Mouse (Mus musculus) cerebellum, adult (tissue): ENCODE measurements at regions not wholly inside any gene's neighbourhood (a gene's known extent, or its start where the extent isn't known, plus 50 kb on each side); places are given as distances from the start of the nearest gene placed in this dataset.
A peak's percentile ranks its signal among the peaks of the same experiment; 100 is the strongest.

ENCODE experiments used
- ATAC-seq: cut with Nextera tagmentation; 2 replicates; pipeline ENCODE4 v1.9.2; 2017; ENCODE audit warnings: mild to moderate bottlenecking, moderate library complexity, mixed read lengths; ENCODE audit not compliant: insufficient number of reproducible peaks, low FRiP score, low TSS enrichment

- ATAC-seq = no peak
Observed at GRCm38 (mm10) chr14:17347286-17347685, 312.8 kb upstream of the Thrb start.

- no peak for ATAC-seq
Observed at GRCm38 (mm10) chr14:17352324-17353037, 307.6 kb upstream of the Thrb start.

DNA sequence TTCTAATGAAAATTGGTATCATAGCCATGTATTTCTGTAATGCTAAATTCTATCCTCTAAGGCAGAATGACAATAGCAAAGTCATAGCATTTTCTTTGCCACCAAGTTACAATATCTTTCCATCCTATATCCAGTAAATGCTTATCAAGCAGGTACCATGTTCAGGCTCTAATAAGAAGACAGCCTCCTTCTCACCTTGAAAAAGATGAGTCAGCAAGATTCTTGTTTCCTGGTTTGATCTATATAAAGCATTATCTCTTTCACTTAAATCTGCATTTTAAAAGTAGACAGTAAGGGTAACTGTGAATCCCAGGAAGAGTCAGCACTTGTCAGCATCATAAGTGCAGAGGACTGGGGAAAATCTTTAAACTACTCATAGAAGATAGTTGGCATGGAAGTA lies 298.2 kb upstream of the Thrb start:
- ATAC-seq = no peak

GRCm38 (mm10) chr14:17402751-17403479 lies 257.1 kb upstream of the Thrb start:
- peak; percentile 42; the same call in 1 of the 2 replicates for ATAC-seq

DNA sequence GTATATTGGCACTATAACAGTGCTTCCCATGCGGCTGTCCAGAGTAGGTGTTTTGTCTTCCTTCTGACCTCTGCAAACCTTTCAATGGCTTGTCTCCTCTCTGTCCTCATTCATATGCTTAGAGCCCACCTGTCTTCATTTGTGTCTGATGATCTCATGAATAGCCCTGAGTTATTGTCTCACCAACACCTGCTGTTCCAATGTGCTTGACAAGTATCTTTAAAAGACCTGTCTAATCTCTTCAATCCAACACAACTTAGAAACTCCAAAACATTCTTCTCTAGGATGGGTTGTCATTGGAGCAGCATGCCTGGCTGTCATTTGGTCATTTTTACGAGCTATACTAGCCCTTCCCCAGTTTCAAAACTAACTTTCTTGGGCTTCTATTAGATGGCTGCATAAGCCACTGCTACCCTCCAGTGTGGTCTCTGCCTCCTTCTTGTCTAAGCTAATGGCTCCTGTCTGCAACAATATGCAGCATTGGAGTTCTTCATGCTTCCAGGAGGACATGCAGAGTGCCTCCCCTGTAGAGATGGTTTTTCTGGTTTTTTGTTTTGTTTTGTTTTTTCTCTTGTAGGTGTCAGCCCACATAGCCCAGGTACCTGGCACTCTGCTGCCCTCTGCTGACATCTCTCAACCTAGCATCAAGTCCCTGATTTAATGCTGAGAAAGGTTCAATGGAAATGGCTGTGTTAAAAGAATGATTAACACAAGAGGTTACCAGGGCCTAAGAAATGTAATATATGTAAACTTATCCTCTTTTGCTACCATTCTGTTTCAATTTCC lies 254.3 kb upstream of the Thrb start:
- no peak for ATAC-seq

- no peak for ATAC-seq
Observed at GRCm38 (mm10) chr14:17406879-17407278, 253.2 kb upstream of the Thrb start.

DNA sequence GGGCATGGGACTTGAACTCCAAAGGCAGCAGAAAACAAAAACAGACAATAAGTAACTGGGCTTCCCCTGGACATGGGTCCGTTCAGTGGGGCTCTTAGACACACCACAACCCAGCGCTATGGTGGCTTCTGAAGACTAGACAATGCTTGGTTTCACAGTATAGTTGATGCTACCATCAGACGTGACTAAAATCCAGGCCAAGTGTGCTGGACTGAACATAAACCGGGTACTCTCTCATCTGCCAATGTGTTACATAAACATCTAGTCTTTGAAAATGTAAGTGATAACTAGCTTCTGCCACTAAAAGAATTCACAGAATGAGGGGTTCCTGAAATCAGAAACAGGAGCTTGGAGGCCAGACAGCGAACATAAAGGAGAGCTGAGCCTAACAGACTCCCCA lies 251.7 kb upstream of the Thrb start:
- ATAC-seq = no peak

DNA sequence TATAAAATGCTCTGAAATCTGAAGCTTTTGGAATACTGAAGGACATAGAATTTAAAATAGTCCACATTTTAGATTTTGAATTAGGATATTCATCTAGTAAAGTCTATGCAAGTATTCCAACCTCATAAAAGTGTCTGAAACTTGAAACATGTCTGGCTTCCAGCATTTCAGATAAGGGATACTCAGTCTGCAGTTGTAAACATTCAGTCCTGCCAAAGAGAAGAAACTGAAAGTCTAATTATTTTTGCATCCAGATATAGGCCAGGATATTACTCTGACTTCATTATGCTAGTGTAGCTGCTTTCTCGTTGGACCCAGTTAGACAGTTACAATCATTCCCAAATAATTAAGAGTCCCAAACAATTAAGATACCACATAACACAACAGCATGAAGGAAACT lies 251.2 kb upstream of the Thrb start:
- ATAC-seq = no peak

DNA sequence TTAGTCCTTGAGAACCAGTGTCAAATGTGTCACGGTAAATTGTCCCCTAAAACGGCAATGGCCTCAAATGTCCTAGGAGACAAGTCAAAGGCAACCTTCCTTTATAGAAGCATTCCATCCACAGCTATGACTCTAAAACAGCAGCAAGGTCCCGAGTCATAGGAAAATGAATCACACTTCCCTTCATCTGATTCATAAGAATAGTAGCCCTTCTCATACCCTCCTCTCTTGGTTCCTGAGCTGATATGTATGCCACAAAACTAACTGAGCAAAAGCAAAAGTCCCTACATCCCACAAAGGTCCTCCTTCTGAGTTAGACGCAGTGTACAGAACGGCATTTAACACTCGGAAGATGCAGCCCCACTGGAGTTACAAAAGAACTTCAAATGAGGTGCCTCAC lies 250.6 kb upstream of the Thrb start:
- ATAC-seq = no peak

GRCm38 (mm10) chr14:17410752-17411151 lies 249.3 kb upstream of the Thrb start:
- no peak for ATAC-seq

GRCm38 (mm10) chr14:17411299-17411698 lies 248.8 kb upstream of the Thrb start:
- ATAC-seq = no peak

GRCm38 (mm10) chr14:17414246-17414888 lies 245.7 kb upstream of the Thrb start:
- ATAC-seq = no peak

DNA sequence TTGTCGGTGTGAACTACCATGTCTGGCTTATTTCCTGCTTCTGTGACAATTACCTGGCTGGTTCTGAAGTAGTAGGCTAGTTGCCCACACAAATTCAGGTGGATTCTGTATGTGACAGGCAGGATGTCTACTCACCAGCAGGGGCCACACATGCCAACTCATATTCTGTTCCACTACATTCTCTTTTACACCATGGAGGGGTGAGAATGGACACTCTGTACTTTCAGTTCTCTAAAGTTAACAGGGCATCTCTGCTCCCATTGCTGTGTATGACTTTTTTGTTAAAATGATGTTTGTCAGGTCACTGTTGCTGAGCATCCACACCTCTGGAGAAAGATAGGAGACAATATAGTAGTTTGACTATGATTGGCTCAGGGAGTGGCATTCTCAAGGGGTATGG lies 232.3 kb upstream of the Thrb start:
- no peak for ATAC-seq

DNA sequence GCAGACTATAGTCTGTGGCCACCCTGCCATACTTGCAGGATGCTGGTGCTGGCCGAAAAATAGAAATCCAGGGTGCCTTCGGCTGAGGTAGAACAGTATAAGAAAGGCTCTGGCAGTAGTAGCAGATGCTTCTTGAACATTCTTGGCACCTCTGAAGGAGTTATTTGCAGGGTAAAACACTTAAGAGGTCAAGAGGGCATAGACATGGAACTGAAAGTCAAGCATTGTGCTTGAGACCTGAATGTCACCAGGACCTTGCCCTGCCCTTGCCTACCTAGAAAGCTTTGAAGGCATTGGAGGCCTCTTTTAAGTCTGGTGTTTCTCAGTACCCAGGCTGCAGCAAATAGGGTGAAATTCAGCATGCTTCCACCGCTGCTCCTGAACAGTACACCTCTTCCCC lies 230.9 kb upstream of the Thrb start:
- no peak for ATAC-seq

- no peak for ATAC-seq
Observed at GRCm38 (mm10) chr14:17433346-17433745, 226.7 kb upstream of the Thrb start.

DNA sequence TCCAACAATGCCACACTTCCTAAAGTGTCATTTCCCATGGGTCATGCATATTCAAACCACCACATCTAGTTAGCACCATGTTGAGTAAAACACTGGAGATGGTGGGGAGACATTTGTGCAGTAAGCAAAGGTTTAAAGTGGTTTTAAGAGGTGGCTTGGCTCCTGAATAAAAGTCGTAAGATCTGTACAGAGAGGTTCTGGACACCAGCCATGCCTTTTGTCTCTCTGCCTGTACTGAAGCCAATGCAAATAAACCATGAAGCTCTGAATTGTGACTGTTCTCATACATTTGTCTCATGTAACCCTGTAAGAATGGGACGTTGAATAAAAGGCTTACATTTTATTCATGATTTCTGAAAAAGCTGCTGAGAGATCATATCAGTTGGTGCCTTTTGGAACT lies 202.1 kb upstream of the Thrb start:
- ATAC-seq = no peak

DNA sequence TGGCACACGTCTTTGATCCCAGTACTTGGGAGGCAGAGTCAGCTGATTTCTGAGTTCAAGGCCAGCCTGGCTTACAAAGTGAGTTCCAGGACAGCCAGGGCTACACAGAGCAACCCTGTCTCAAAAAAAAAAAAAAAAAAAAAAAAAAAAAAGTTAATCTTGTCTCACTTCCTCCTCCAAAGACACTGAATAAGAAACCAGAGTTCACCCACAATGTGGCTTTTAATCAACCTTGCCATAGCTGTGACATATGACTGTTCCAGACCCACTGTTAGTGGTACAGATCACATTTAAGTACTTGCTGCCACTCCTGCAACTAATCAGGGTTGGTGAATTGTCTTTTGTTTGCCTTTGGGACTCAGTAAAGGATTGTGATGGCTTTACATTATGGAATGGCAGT lies 181.1 kb upstream of the Thrb start:
- ATAC-seq = no peak

- no peak for ATAC-seq
Observed at GRCm38 (mm10) chr14:17484866-17485265, 175.2 kb upstream of the Thrb start.

DNA sequence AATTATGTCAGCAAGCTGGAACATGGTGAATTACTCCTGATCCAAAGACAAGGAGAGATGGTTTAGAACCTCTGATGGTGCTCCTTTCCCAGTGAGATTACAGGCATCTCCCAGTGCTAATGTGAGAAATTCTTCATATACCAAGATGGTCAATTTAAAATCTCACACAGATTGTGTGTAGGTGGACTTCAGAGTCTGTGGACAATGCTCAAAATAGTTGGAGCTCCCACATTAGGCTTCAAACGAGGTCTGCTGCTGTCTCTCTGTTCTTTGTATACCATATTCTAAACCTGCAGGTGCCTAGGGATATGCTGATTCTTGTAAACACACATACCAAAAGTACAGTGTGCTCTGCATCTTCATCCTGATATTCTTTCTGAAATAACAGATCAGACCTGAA lies 146.3 kb upstream of the Thrb start:
- no peak for ATAC-seq

DNA sequence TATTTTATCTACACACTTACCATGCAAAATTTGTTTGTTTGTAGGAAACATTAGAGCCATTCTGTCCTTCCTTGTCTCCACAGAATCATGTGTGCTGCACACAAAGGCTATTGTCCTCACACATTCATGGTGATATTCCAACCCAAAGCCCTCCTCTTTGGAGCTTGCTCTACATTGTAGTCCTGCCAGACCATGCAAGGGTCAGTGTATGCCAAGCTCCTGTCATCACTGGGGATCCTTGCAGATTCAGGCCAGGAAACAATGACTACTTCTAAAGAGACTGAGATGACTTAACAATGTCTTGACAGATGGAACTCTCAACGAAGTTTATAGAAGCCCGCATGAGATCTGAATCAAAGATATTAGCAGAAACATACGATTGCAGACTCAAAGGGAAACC lies 137.4 kb upstream of the Thrb start:
- ATAC-seq = no peak

GRCm38 (mm10) chr14:17523916-17524315 lies 136.1 kb upstream of the Thrb start:
- no peak for ATAC-seq
